Mouse (Mus musculus): ENCODE data around the gene Cntn5.

GRCm38 (mm10) chr9:10668676-10669075, 235.9 kb downstream of the Cntn5 start:
- TF ChIP-seq CTCF (IDR thresholded peaks at IDR 0.05; ENCODE audit: control insufficient read depth, insufficient read depth, insufficient read length), result no peak
- no peak for TF ChIP-seq USF1 (IDR thresholded peaks at IDR 0.05; ENCODE audit: low read depth)
- no peak for TF ChIP-seq MAX (IDR thresholded peaks at IDR 0.05)
- no peak for TF ChIP-seq MYOG (IDR thresholded peaks at IDR 0.05; ENCODE audit: control insufficient read depth, extremely low read depth, insufficient read length)
- no peak for TF ChIP-seq CEBPB (IDR thresholded peaks at IDR 0.05; ENCODE audit: low read depth)
- TF ChIP-seq FOSL1 (IDR thresholded peaks at IDR 0.05; ENCODE audit: insufficient read depth, low read length, poor library complexity, severe bottlenecking), result no peak

Measured in C2C12 (cell line).